Mouse (Mus musculus): Measurements from ENCODE around the gene Ap3d1.

GRCm38 (mm10) chr10:80755291-80756015, 13.4 kb upstream of the Ap3d1 start:
- TF ChIP-seq CTCF (IDR thresholded peaks at IDR 0.05; ENCODE audit: extremely low read depth, insufficient read depth, insufficient read length, insufficient replicate concordance) (no peak), POLR2A (IDR thresholded peaks at IDR 0.05; ENCODE audit: low read depth, low read length) (no peak)
